Mouse (Mus musculus) forebrain, embryonic 11.5 days (tissue): ENCODE measurements around the gene Smim26. TPM values are rescaled to one million over a fixed set of nuclear protein-coding genes. Genes with fewer than 3 reads are reported as not detected.

ENCODE experiments used
- ATAC-seq: fragments of 200-750 bp; cut with Nextera tagmentation; replicated peaks from 2 replicates; pipeline ENCODE4 v1.8.0; 2017; ENCODE audit warnings: moderate TSS enrichment; ENCODE audit not compliant: low FRiP score
- DNase-seq: peaks from one replicate; pipeline ENCODE4 v3.0.0-alpha.2; 2017; ENCODE audit warnings: low spot score
- H3K27ac ChIP-seq: fragments of 300-500 bp; sonication (generic); 2 replicates; pipeline ENCODE4 v1.5.1; 2014; ENCODE audit warnings: low read depth, low read length
- H3K27me3 ChIP-seq: fragments of 300-500 bp; sonication (generic); 2 replicates; pipeline ENCODE4 v1.6.1; 2014; ENCODE audit warnings: mild to moderate bottlenecking, low read length, mixed read lengths; ENCODE audit not compliant: control insufficient read depth, insufficient read depth
- H3K36me3 ChIP-seq: fragments of 300-500 bp; sonication (generic); 2 replicates; pipeline ENCODE4 v1.6.1; 2014; ENCODE audit warnings: mild to moderate bottlenecking, low read length, moderate library complexity, mixed read lengths; ENCODE audit not compliant: control insufficient read depth, insufficient read depth
- H3K4me1 ChIP-seq: fragments of 300-500 bp; sonication (generic); replicated peaks from 2 replicates; pipeline ENCODE4 v1.6.1; 2014; ENCODE audit warnings: low read length, mixed read lengths; ENCODE audit not compliant: control insufficient read depth, insufficient read depth
- H3K4me2 ChIP-seq: fragments of 300-500 bp; sonication (generic); 2 replicates; pipeline ENCODE4 v1.6.1; 2014; ENCODE audit warnings: low read depth, mild to moderate bottlenecking, low read length, moderate library complexity, mixed read lengths; ENCODE audit not compliant: severe bottlenecking
- H3K4me3 ChIP-seq: fragments of 300-500 bp; sonication (generic); 2 replicates; pipeline ENCODE4 v1.5.1; 2014; ENCODE audit warnings: low read depth, low read length
- H3K9ac ChIP-seq: fragments of 300-500 bp; sonication (generic); 2 replicates; pipeline ENCODE4 v1.6.1; 2014; ENCODE audit warnings: low read length
- H3K9me3 ChIP-seq: fragments of 300-500 bp; sonication (generic); 2 replicates; pipeline ENCODE4 v1.6.1; 2016; ENCODE audit warnings: low read length, mixed read lengths; ENCODE audit not compliant: control insufficient read depth
- WGBS: fragments of 180-500 bp; shearing (Covaris S2); extraction: QIAGEN DNeasy Blood & Tissue Kit; methylation state at CpG from one replicate; pipeline ENCODE4 v1.1.7; 2014; 5-methylcytosine and 5-hydroxymethylcytosine counted together
- polyA plus RNA-seq: library from polyadenylated mRNA; unstranded; fragments of >200 nt; fragmentation: Nextera tagmentation; extraction: Ambion mirVana; gene quantifications from 2 replicates; pipeline ENCODE4 v1.2.1, GENCODE M21; 2014

Gene Smim26
- polyA plus RNA-seq: 32.0 and 40.9 TPM in 2 replicates

DNA sequence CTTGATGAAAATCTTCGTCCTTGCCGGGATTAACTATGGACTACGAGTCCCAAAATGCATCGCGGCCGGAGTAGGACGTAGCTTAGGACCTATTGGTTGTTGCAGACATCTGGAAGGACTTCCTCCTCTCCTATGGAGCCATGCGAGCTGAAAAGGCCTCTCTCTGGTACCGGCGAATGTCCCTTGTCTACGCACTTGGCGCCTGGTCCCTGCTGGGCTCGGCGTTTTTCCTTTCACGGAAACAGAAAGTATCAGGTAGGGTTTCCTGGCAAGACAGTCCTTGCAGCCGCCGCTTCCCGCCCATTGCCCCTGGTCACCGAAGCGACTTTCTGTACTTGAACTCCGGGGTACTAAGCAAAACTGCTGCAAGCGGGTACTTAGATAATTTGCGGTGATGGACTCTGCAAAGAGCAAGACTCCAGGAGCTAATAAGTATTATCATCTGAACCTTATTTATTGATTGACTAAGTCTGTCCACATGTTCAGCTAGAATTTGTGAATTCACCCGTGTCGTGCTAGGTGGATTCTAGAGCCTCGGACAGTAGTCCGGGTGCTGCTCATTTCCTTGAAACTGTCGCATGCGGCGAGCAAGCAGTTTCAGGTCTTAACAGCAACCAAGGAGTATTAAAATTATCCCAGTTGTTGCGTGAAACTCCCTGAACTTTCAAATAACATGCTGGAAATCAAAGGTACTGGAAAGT, at the start of gene Smim26:
Gene Smim26 (plus strand): TSS at position 104 of the 701 bp plus-strand sequence.
- DNase-seq: peak; percentile 85
- peak; percentile 95 for ATAC-seq
- no peaks in the 10 kb centered on the region; the same call in 1 of the 2 replicates for H3K4me1 ChIP-seq
- H3K27ac ChIP-seq: no peak within 1 kb of the TSS
- peak within 1 kb of the TSS; percentile 66 for H3K4me2 ChIP-seq
- H3K36me3 ChIP-seq: no peaks in the 10 kb centered on the region; the same call in 1 of the 2 replicates
- no peaks in the 10 kb centered on the region for H3K9me3 ChIP-seq
- peak within 1 kb of the TSS; percentile 77 for H3K9ac ChIP-seq
- H3K27me3 ChIP-seq: no peaks in the 10 kb centered on the region
- H3K4me3 ChIP-seq: peak within 1 kb of the TSS; percentile 67
- WGBS: 3% methylated on average over 31 of the region's 31 CpGs

DNA sequence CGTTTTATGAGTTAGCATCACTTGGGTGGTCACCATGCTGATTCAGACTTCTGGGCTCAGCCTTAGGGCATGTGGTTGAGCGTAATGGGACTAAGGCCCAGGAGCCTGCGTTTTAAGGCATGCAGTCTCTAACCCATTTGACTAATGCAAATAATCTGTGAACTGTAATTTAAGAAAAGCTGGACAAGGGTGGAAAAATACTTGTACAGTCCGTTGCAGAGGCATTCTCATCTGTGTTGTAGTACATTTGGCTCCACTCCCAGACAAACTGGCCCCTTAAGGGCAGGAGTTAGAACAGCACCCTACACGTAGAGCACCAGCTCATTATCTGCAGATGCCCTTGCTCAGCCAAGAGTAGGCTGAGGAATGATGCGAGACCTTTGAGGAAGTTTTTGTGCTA, 49.2 kb upstream of the Smim26 start:
- peaks cover 4% of the 10 kb centered on the region; the same call in 1 of the 2 replicates for H3K36me3 ChIP-seq
- no peaks in the 10 kb centered on the region for H3K9me3 ChIP-seq
- H3K27ac ChIP-seq: no peak overlapping the region
- no peak for DNase-seq
- H3K4me3 ChIP-seq: no peak overlapping the region
- H3K4me2 ChIP-seq: no peak overlapping the region
- ATAC-seq: no peak
- no peaks in the 10 kb centered on the region for H3K4me1 ChIP-seq
- H3K9ac ChIP-seq: no peak overlapping the region
- 92% methylated on average over 6 of the region's 6 CpGs for WGBS
- H3K27me3 ChIP-seq: no peaks in the 10 kb centered on the region

DNA sequence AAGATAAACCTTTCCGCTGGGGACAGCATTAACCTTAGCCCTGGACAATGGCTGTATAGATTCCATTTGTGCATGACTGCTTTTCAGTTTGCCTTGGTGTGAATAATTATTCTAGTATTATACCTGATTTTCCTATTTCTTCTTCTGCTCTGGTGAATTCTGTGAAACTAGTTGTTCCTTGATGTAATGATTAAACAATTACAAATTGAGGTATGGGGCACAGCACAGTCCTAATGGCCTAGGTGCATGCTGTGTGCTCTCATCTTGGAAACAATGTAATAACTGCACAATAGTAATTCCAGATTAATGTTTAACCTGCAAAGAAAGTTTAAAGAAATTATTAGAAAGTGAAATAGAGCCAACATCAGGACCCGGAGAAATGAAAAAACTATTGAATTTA, 48.8 kb upstream of the Smim26 start:
- 91% methylated on average over 2 of the region's 2 CpGs for WGBS
- Histone ChIP-seq H3K9me3 (no peaks in the 10 kb centered on the region), H3K4me2 (no peak overlapping the region), H3K9ac (no peak overlapping the region), H3K4me1 (no peaks in the 10 kb centered on the region), H3K4me3 (no peak overlapping the region), H3K36me3 (peaks cover 4% of the 10 kb centered on the region; the same call in 1 of the 2 replicates), H3K27ac (no peak overlapping the region), H3K27me3 (no peaks in the 10 kb centered on the region)
- ATAC-seq (no peak), DNase-seq (no peak)

DNA sequence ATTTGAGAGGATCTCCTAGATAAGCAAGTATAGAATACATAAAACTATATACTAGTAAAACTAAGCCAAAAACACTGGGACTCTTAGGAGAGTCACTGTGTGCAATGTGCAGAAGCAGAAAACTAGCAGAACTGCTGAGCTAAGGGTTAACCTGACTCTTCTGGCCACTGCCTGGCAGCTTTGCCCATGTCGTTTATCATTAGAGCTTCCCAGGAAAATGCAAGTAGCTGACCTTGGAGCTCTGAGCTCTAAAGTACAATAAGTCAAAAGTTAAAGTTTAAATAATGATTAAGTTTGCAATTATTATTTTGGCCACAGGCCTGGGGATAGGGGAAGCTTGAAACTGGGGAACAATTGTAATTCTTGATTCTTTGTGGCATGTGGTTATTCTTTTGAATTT, 48.4 kb upstream of the Smim26 start:
- H3K4me3 ChIP-seq: no peak overlapping the region
- no peaks in the 10 kb centered on the region for H3K9me3 ChIP-seq
- no peaks in the 10 kb centered on the region for H3K4me1 ChIP-seq
- DNase-seq (no peak), ATAC-seq (no peak)
- no peak overlapping the region for H3K4me2 ChIP-seq
- H3K36me3 ChIP-seq: peaks cover 4% of the 10 kb centered on the region; the same call in 1 of the 2 replicates
- H3K27me3 ChIP-seq: no peaks in the 10 kb centered on the region
- H3K9ac ChIP-seq: no peak overlapping the region
- H3K27ac ChIP-seq: no peak overlapping the region
- 74% methylated on average over 1 of the region's 1 CpGs for WGBS

DNA sequence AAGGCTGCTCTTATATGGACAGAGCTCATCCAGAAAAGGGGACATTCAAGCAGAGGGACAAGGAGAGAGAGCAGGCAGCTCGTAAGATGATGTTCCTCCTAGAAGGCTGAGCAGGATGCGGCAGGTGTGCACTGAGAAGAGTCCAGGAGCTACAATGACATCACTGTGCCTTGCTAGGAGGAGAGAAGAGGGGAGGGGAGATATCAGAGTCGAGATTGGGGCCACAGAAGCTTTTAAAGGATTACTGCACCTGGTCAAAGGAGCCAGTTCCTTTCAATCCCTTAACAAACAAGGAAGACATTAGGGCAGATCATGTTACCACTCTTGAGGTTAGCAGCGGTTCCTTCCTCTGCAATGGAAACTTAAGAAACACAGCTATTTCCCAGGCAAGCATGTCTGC, 46.3 kb upstream of the Smim26 start:
- peaks cover 4% of the 10 kb centered on the region; the same call in 1 of the 2 replicates for H3K36me3 ChIP-seq
- no peaks in the 10 kb centered on the region for H3K9me3 ChIP-seq
- H3K4me2 ChIP-seq: no peak overlapping the region
- no peak overlapping the region for H3K27ac ChIP-seq
- no peak for DNase-seq
- WGBS: 70% methylated on average over 4 of the region's 4 CpGs
- no peaks in the 10 kb centered on the region for H3K4me1 ChIP-seq
- H3K4me3 ChIP-seq: no peak overlapping the region
- H3K27me3 ChIP-seq: no peaks in the 10 kb centered on the region
- H3K9ac ChIP-seq: no peak overlapping the region
- ATAC-seq: no peak

DNA sequence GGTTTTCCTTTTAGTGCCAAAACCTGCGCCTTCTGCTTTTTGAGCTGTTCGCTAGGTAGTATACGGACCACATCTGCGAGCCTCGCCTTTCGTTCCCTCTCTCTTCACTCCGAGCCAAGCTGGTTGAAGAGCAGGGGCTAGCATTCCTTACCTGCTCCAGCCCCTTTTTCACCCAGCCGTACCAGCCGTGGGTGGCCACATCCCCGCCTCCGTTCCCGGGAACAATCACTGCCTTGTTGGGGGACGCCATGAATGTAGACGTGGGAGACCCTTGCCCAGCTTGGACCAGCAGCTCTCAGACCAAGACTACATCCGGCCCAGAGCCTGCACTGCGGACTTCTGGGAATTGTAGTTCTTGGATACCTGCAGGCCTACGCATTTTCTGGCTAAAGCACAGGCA, 43.3 kb upstream of the Smim26 start, which contains the start of gene Rbbp9:
Gene Rbbp9 (minus strand): TSS at position 341 of the 400 bp plus-strand sequence.
- H3K4me1 ChIP-seq: no peaks in the 10 kb centered on the region
- H3K4me3 ChIP-seq: peak within 1 kb of the TSS; percentile 68
- H3K36me3 ChIP-seq: no peaks in the 10 kb centered on the region; the same call in 1 of the 2 replicates
- no peak within 1 kb of the TSS for H3K27ac ChIP-seq
- under 1% methylated on average over 17 of the region's 17 CpGs for WGBS
- DNase-seq (peak; percentile 86), ATAC-seq (peak; percentile 97)
- H3K27me3 ChIP-seq: no peaks in the 10 kb centered on the region
- peak within 1 kb of the TSS; percentile 64 for H3K4me2 ChIP-seq
- peak within 1 kb of the TSS; percentile 80 for H3K9ac ChIP-seq
- no peaks in the 10 kb centered on the region for H3K9me3 ChIP-seq

DNA sequence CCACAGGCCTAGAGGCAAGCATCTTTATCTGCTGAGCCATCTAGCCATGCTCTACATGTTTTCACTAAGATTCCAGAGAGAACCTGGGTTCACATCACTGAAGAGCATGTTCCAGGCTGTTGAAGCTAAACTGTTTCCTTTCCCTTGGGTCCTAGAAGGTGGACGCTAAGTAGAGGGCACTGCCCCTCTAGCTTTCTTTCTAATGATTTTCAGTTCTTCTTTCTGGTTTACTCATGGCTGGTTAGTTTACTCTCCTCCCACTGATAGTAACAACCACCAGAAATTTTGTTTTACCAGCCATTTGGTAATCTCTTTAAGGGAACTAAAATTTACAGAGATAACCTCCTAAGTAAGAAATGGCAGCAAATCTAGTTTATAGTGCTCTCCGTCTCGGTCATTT, 39.9 kb upstream of the Smim26 start:
- Histone ChIP-seq H3K4me2 (no peak overlapping the region), H3K27me3 (no peaks in the 10 kb centered on the region), H3K27ac (no peak overlapping the region), H3K4me3 (no peak overlapping the region), H3K9me3 (no peaks in the 10 kb centered on the region), H3K36me3 (no peaks in the 10 kb centered on the region), H3K9ac (no peak overlapping the region), H3K4me1 (no peaks in the 10 kb centered on the region)
- ATAC-seq (no peak), DNase-seq (no peak)
- 97% methylated on average over 3 of the region's 3 CpGs for WGBS

DNA sequence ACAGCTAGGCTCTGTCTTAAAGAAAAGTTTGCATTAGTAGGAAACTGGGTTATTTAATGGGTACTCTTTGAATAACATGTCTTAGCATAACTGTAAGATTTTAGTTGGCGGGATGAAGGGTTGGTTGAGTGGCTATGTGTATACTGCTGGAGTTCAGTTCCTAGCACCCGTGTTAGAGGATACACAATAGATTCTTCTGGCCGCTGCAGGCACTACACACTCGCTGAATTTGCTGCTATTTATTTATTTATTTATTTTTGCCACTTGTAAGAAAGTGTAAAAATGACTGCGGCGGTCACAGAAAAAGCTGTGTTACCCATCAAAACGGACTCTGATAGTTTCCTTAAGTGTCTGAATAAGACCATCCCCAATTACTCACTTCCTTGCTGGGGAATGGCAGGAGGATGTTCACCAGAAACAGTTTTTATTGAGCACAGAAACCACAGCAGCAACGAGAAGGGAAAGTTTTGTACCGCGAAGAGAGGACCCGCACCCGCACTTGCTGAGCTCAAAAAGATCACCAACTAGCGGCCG, 38.5 kb upstream of the Smim26 start:
- no peak for DNase-seq
- no peaks in the 10 kb centered on the region for H3K4me1 ChIP-seq
- 2% methylated on average over 14 of the region's 14 CpGs for WGBS
- peak overlapping the region; percentile 79 for H3K9ac ChIP-seq
- H3K36me3 ChIP-seq: no peaks in the 10 kb centered on the region; the same call in 1 of the 2 replicates
- H3K27me3 ChIP-seq: no peaks in the 10 kb centered on the region
- no peaks in the 10 kb centered on the region for H3K9me3 ChIP-seq
- H3K4me2 ChIP-seq: peak overlapping the region; percentile 52
- ATAC-seq: no peak
- peak overlapping the region; percentile 84 for H3K27ac ChIP-seq
- H3K4me3 ChIP-seq: peak overlapping the region; percentile 77
